Mouse (Mus musculus) kidney, embryonic 14.5 days (tissue): Measurements from ENCODE around the gene Adgrf5. TPM values are rescaled to one million over a fixed set of nuclear protein-coding genes. Genes with fewer than 3 reads are reported as not detected.

Experiments
- ATAC-seq: fragments of 200-750 bp; cut with Nextera tagmentation; 2 replicates; pipeline ENCODE4 v1.8.0; 2017; ENCODE audit warnings: moderate number of reproducible peaks, mild to moderate bottlenecking, moderate TSS enrichment, moderate library complexity; ENCODE audit not compliant: low FRiP score, low TSS enrichment
- H3K27ac ChIP-seq: fragments of 300-500 bp; sonication (generic); 2 replicates; pipeline ENCODE4 v1.5.1; 2014; ENCODE audit warnings: low read depth, mild to moderate bottlenecking, low read length, moderate library complexity, mixed read lengths
- H3K27me3 ChIP-seq: fragments of 300-500 bp; sonication (generic); 2 replicates; pipeline ENCODE4 v1.6.1; 2014; ENCODE audit warnings: mild to moderate bottlenecking, low read length; ENCODE audit not compliant: control insufficient read depth, insufficient read depth
- H3K36me3 ChIP-seq: fragments of 300-500 bp; sonication (generic); 2 replicates; pipeline ENCODE4 v1.6.1; 2014; ENCODE audit warnings: low read length, mixed read lengths; ENCODE audit not compliant: control insufficient read depth, insufficient read depth
- H3K4me1 ChIP-seq: fragments of 300-500 bp; sonication (generic); 2 replicates; pipeline ENCODE4 v1.6.1; 2014; ENCODE audit warnings: low read length, mixed read lengths; ENCODE audit not compliant: control insufficient read depth, insufficient read depth
- H3K4me2 ChIP-seq: fragments of 300-500 bp; sonication (generic); replicated peaks from 2 replicates; pipeline ENCODE4 v1.6.1; 2014; ENCODE audit warnings: low read depth, mild to moderate bottlenecking, low read length
- H3K4me3 ChIP-seq: fragments of 300-500 bp; sonication (generic); 2 replicates; pipeline ENCODE4 v1.5.1; 2014; ENCODE audit warnings: mild to moderate bottlenecking, low read length
- H3K9ac ChIP-seq: fragments of 300-500 bp; sonication (generic); 2 replicates; pipeline ENCODE4 v1.6.1; 2014; ENCODE audit warnings: low read depth, mild to moderate bottlenecking, low read length, moderate library complexity
- H3K9me3 ChIP-seq: fragments of 300-500 bp; sonication (generic); 2 replicates; pipeline ENCODE4 v1.6.1; 2016; ENCODE audit warnings: low read length; ENCODE audit not compliant: control insufficient read depth
- WGBS: fragments of 180-500 bp; shearing (Covaris S2); extraction: QIAGEN DNeasy Blood & Tissue Kit; methylation state at CpG from one replicate; pipeline ENCODE4 v1.1.7; 2014; 5-methylcytosine and 5-hydroxymethylcytosine counted together
- polyA plus RNA-seq: library from polyadenylated mRNA; unstranded; fragments of >200 nt; fragmentation: Nextera tagmentation; extraction: Ambion mirVana; gene quantifications from 2 replicates; pipeline ENCODE4 v1.2.1, GENCODE M21; 2014

Adgrf5 gene
- 6.1 and 16.2 TPM in 2 replicates for polyA plus RNA-seq

DNA sequence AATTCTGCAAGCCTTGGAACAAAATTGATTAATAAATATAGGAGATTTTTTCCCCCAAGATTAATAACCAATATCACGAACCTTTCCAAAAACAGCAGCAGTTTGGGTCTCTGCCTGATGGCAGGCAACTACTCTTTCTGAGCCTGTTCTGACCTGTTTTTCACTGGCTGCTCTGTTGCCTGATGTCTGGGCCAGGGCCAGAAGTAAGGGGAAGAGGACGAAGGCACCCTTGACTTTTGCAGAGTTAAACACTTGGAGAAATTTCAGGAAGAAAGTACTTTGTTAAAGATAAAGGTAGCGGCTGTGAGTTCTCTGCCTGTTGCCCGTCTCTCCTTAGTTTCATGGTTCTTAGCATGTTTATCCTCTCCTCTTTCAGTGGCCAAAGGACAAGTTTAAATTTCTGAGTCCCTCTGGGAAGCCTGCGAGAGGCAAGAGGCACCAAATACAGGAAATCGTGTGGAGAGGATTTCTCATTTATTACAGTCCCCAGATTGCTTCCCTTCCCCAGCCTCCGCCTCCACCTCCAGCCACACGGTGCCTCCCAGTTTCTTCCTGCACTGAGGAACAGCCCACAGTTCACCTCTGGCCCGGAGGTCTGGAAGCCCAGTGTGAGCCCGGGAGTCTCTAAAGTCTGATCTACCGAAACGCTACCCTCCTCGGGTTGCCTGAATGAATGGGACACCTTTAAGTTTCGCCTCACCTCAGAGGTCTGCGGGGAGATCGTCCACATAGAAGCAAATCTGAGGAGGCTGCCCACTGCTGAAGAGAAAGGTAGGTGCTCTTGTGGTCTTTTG is at the start of gene Adgrf5:
Gene Adgrf5, plus strand, starts transcription at position 626 of the 794 bp plus-strand sequence.
- no peaks in the 10 kb centered on the region for H3K27me3 ChIP-seq
- H3K4me3 ChIP-seq, result peak within 1 kb of the TSS; percentile 30
- no peaks in the 10 kb centered on the region for H3K9me3 ChIP-seq
- H3K9ac ChIP-seq, result peak within 1 kb of the TSS; percentile 31; the same call in 1 of the 2 replicates
- peak within 1 kb of the TSS; percentile 31 for H3K4me2 ChIP-seq
- WGBS, result 25% methylated on average over 16 of the region's 16 CpGs
- H3K36me3 ChIP-seq, result no peaks in the 10 kb centered on the region
- H3K27ac ChIP-seq, result peak within 1 kb of the TSS; percentile 4; the same call in 1 of the 2 replicates
- peaks cover 14% of the 10 kb centered on the region; the same call in 1 of the 2 replicates for H3K4me1 ChIP-seq
- peak; percentile 87 for ATAC-seq

DNA sequence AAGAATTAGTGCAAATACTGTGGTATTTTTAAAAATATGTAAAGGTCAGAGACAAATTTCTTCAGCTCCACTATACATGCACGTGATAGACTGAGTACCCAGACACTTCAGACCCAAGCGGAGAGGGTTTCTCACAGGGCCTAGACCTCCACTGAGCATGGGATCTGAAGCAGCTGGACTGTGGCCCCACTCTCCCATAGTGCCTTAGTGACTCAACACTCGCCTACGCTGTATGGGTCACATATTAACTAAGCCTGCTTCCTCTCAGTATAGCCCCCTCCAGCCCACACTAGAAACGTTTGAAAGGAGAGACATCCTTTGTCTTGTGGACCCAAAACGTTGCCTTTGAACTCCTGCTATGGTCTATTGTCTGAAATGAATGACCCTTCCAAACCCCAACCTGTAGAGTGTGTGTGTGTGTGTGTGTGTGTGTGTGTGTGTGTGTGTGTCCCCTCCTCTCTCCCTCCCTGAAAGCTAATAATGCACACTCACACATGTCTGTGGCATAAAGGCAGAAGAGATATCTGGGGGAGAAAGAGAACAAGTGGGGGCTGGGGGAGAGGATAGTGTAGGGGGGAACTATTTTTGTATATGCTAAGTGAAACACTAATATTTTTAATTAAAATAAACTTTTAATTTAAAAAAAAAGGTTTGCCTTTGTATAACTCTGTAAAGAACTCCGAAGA is 34.1 kb upstream of the Adgrf5 start:
- H3K9ac ChIP-seq, result peak overlapping the region; percentile 54
- H3K27me3 ChIP-seq, result no peaks in the 10 kb centered on the region
- 0 out of 2 replicates have a peak, but pooled peaks cover 4% of the 10 kb centered on the region for H3K9me3 ChIP-seq
- 49% methylated on average over 7 of the region's 7 CpGs for WGBS
- H3K27ac ChIP-seq, result 0 out of 2 replicates have a peak overlapping the region, but pooled peaks have one; percentile 42
- peaks cover 3% of the 10 kb centered on the region; the same call in 1 of the 2 replicates for H3K4me1 ChIP-seq
- peak; percentile 71 for ATAC-seq
- no peaks in the 10 kb centered on the region for H3K36me3 ChIP-seq
- H3K4me3 ChIP-seq, result no peak overlapping the region
- H3K4me2 ChIP-seq, result no peak overlapping the region

DNA sequence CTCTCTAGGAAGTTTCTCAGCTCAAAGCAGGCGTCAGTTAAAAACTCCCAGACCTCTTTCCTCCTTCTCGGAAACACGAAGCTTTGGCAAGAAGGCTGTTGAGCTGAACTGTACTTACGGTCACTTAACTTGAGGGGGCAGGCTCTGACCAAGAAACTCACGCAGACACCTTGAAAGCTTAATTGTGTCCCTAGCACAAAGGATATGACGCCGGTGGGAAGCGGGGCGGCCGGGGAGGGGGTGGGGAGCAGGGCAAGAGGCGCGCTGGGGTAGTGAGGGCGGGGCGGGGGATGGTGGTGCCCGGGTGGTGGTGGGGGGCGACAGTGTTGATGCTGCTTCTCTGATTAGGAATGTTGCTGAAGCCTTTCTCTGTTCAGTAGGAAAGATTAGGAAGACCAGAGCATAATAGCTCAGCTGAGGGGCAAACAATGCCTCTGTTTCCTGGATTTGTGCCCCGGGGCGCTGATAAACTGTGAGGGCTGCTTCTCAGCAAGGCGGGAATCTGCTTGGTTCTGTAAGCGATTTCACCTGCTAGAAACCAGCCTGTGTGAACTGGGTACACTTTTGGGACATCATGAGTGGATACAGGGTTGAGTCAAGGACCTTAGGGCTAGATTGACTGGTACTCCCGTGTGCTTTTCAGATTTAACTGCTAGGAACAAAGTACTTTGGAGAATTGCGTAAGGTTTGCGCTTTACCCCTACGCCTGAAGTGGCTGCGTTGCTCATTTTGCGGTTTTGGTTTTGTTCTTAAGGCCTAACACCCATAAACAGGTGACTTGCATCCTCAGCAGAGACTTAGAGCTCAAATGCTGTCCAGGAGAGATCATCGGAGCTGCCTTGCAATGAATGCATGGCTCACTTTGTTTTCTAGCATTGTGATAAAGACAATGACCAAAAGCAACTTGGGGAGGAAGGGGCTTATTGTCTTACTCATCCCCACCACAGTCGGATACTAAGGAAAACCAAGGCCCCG is 33.2 kb upstream of the Adgrf5 start:
- ATAC-seq, result peak; percentile 92
- peak overlapping the region; percentile 59; the same call in 1 of the 2 replicates for H3K27ac ChIP-seq
- WGBS, result 19% methylated on average over 29 of the region's 29 CpGs
- H3K4me2 ChIP-seq, result peak overlapping the region; percentile 58
- H3K4me3 ChIP-seq, result peak overlapping the region; percentile 7; the same call in 1 of the 2 replicates
- H3K9ac ChIP-seq, result peak overlapping the region; percentile 54
- H3K9me3 ChIP-seq, result 0 out of 2 replicates have a peak, but pooled peaks cover 4% of the 10 kb centered on the region
- no peaks in the 10 kb centered on the region for H3K36me3 ChIP-seq
- no peaks in the 10 kb centered on the region for H3K27me3 ChIP-seq
- H3K4me1 ChIP-seq, result peaks cover 3% of the 10 kb centered on the region; the same call in 1 of the 2 replicates

- H3K27me3 ChIP-seq, result no peaks in the 10 kb centered on the region
- no peak overlapping the region for H3K4me3 ChIP-seq
- H3K9ac ChIP-seq, result no peak overlapping the region
- WGBS, result 85% methylated on average over 6 of the region's 6 CpGs
- H3K4me1 ChIP-seq, result peaks cover 6% of the 10 kb centered on the region; the same call in 1 of the 2 replicates
- no peak for ATAC-seq
- H3K27ac ChIP-seq, result no peak overlapping the region
- H3K36me3 ChIP-seq, result no peaks in the 10 kb centered on the region
- 0 out of 2 replicates have a peak, but pooled peaks cover under 1% of the 10 kb centered on the region for H3K9me3 ChIP-seq
- no peak overlapping the region for H3K4me2 ChIP-seq
Measured at GRCm38 (mm10) chr17:43327810-43328209, 32.4 kb upstream of the Adgrf5 start.

DNA sequence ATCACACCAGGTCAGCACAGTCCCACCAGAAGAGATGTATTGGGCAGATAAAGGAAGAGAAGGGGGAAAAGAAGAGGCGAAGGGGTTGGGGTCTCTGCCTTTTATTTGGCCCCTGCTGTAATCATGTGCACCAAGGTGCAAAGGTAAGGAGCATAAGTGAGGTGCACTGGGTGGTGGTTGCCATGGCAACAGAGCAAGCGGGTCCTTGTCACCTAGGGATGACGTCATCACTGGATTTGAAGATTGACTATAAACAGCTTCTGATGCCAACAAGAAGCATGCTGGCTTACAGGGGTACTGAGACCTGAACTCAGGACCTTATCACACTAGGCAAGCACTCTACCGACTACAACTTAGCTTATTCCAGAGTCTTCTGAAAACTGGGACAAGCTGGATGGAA is 31.0 kb upstream of the Adgrf5 start:
- H3K36me3 ChIP-seq, result no peaks in the 10 kb centered on the region
- no peak overlapping the region for H3K9ac ChIP-seq
- H3K9me3 ChIP-seq, result no peaks in the 10 kb centered on the region
- WGBS, result 87% methylated on average over 4 of the region's 4 CpGs
- H3K27me3 ChIP-seq, result no peaks in the 10 kb centered on the region
- no peak for ATAC-seq
- no peak overlapping the region for H3K4me2 ChIP-seq
- H3K4me1 ChIP-seq, result peaks cover 6% of the 10 kb centered on the region; the same call in 1 of the 2 replicates
- no peak overlapping the region for H3K4me3 ChIP-seq
- H3K27ac ChIP-seq, result no peak overlapping the region

GRCm38 (mm10) chr17:43329761-43330183 is 30.5 kb upstream of the Adgrf5 start:
- no peak overlapping the region for H3K9ac ChIP-seq
- 82% methylated on average over 7 of the region's 7 CpGs for WGBS
- no peaks in the 10 kb centered on the region for H3K9me3 ChIP-seq
- H3K4me3 ChIP-seq, result no peak overlapping the region
- ATAC-seq, result no peak
- no peak overlapping the region for H3K27ac ChIP-seq
- H3K27me3 ChIP-seq, result no peaks in the 10 kb centered on the region
- no peaks in the 10 kb centered on the region for H3K36me3 ChIP-seq
- peaks cover 10% of the 10 kb centered on the region; the same call in 1 of the 2 replicates for H3K4me1 ChIP-seq
- no peak overlapping the region for H3K4me2 ChIP-seq

DNA sequence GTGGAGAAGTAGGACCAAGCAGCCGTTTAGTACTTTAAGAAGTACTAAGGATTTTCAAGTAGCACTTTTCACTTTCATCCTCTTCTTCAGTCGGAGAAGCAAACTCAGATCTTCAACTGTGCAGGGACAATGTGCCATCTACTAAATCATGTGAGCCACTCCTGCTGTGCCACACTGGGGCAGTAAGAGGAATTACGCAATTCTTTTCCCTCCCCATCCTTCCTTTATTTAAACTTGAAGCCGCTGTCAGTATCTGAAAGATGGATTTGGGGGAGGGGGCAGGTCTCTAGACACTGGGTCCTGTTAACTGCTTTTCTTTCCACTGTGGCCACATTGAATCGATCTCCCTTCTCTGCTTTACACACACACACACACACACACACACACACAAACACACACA is 27.6 kb upstream of the Adgrf5 start:
- Histone ChIP-seq H3K4me2 (no peak overlapping the region), H3K9ac (no peak overlapping the region), H3K4me1 (peaks cover 10% of the 10 kb centered on the region; the same call in 1 of the 2 replicates), H3K27me3 (no peaks in the 10 kb centered on the region), H3K27ac (no peak overlapping the region), H3K9me3 (no peaks in the 10 kb centered on the region), H3K36me3 (no peaks in the 10 kb centered on the region), H3K4me3 (no peak overlapping the region)
- WGBS, result 64% methylated on average over 5 of the region's 5 CpGs
- ATAC-seq, result no peak

DNA sequence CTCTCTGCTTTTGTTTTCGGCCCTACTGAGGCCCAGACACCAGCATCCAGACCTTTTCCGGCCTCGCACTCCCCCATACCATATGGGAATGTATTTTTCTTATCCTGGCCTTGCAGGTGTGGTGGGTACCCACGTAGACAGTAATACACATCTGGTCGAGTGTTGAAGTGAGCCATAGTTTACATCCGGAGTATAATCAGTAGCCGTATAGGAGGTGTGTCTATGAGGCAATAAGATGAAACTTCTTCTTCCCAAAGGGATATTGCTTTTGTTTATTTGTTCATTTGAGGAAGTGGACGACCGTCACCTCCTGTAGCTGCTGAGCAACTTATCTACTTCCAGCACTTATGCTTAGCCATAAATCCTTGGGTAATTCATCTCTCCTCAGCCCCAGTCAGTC is 26.2 kb upstream of the Adgrf5 start:
- Histone ChIP-seq H3K36me3 (no peaks in the 10 kb centered on the region), H3K27ac (no peak overlapping the region), H3K4me1 (peaks cover 8% of the 10 kb centered on the region; the same call in 1 of the 2 replicates), H3K4me3 (no peak overlapping the region), H3K27me3 (no peaks in the 10 kb centered on the region), H3K9me3 (no peaks in the 10 kb centered on the region), H3K4me2 (no peak overlapping the region), H3K9ac (no peak overlapping the region)
- 35% methylated on average over 9 of the region's 9 CpGs for WGBS
- ATAC-seq, result no peak
